Mouse (Mus musculus) spleen, postnatal 10 days (tissue): Measurements from ENCODE around the gene Draxin.
"Not testable (repeated sequence)": the region's sequence is repeated elsewhere in the genome, so short reads cannot be mapped to it uniquely, and the experiment has no call there.

Experiments used
- DNase-seq, 2 experiments: peaks; one replicate each; pipeline ENCODE4 v3.0.0; 2021 to 2022; ENCODE audit warnings: low spot score in 2 of 2

The Draxin gene

DNA sequence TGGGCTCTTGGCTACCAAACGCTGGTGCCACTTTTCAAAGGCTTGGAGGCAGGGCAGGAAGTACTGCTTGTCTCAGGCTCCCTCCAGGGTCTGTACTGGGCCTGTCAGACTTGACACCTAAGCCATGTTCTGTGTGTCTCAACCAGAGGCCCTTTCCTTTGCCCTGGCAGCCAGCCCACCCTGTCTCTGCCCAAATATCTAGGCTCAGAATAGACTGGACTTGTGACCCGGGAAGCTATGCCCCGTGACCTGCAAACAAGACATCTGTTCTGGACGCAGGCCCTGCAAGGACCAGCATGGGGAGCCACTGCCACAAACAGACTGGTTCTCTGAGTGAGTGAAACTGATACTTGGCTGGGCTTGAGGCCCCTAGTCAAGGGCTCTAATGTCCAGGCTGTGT is 73.7 kb downstream of the Draxin start:
- no peak for DNase-seq

DNA sequence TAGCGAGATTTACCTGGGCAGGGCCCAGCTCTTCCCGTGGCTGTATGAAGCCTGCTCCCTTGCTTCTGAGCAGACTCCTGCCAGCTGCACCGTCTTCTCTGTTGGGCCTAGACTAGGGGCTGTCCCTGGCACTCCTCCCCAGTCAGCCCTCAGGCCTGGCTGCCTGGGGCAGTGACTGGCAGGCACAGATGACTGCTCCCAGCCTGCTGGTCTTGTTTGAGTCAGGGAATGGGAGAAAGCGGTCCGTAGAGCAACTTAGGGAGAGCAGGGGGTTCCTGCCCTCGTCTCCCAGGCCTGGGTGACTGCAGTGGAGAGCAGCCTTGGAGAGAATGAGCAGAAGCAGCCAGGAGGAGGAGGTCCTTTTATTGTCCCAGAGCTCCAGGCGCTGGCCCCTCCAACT is 74.3 kb downstream of the Draxin start:
- no peak for DNase-seq

- no peak for DNase-seq
Measured at GRCm38 (mm10) chr4:148054961-148055695, 75.4 kb downstream of the Draxin start.

- no peak for DNase-seq
Measured at GRCm38 (mm10) chr4:148053417-148053920, 77.0 kb downstream of the Draxin start.

GRCm38 (mm10) chr4:148052976-148053375 is 77.5 kb downstream of the Draxin start:
- DNase-seq, result no peak

DNA sequence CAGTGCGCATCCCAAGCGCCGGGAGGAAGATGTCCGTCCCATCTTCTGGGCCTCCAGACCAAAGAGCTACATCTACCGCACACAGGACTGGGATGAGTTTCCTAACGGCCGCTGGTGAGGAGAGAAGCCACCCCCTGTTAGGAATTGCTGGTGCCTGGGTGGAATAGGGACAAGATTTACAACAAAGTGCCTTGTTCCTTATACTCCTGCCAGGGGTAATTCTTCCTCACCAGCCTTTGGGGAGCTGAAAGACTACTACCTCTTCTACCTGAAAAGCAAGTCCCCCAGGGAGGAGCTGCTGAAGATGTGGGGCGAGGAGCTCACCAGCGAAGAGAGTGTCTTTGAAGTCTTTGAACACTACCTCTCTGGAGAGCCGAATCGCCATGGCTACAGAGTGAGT is 78.6 kb downstream of the Draxin start:
- no peak for DNase-seq

DNA sequence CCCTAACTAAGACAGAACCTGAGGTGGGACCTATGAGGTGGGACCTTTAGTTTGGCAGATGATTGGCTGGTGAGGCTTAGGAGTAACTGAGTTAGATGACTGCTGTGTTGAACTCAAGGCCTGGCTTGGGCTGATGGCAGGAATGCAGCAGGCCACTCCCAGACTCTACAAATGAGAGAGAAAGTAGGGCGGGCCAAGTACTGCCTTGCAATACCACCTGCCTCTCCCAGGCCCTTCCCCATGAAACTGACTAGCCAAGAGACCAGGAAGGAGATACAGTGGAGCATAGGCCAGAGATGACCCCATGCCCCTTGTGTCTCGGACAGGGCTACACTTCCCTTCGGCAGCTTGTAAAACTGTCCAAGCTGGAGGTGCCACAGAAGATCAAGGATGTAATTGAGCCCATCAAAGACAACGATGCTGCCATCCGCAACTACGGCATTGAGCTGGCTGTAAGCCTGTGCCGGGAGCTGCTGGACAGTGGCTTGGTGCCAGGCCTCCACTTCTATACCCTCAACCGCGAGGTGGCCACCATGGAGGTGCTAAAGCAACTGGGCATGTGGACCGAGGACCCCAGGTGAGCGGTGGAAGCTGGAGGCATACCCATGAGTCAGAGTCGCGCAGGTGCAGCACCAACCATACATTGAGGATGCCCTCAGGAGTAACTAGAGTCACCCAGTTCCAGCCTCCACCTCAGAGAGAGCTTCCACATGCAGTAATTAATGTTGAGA is 79.3 kb downstream of the Draxin start:
- DNase-seq, result no peak

DNA sequence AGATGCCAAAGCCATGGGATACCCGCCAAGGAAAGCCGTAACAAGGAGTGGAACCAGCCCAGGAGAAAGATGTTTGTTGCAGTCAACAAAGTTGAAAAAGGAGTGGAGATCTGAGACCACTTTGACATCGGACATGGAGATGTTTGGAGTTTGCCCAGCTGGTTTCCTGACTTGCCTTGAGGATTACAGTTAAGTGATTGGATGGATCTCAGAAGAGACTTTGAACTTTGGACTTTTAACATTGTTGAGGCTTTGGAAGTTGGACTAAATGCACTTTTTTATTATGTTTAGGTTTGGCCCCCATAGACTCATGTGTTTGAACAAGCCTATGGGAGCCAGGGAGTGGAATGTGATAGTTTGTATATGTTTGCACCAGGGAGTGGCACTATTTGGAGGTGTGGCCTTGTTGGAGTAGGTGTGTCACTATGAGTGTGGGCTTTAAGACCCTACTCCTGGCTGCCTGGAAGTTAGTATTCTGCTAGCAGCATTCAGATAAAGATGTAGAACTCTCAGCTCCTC is 80.0 kb downstream of the Draxin start:
- DNase-seq, result not testable (repeated sequence)
